Mouse (Mus musculus) lung, embryonic 15.5 days (tissue): Measurements from ENCODE around the gene Itprid2. TPM values are rescaled to one million over a fixed set of nuclear protein-coding genes. Genes with fewer than 3 reads are reported as not detected.

Experiments
- ATAC-seq: fragments of 200-750 bp; cut with Nextera tagmentation; 2 replicates; pipeline ENCODE4 v1.8.0; 2017; ENCODE audit warnings: moderate number of reproducible peaks, borderline replicate concordance; ENCODE audit not compliant: low FRiP score, low TSS enrichment; ENCODE audit errors: extremely low read depth
- H3K27ac ChIP-seq: fragments of 300-500 bp; sonication (generic); 2 replicates; pipeline ENCODE4 v1.5.1; 2015; ENCODE audit warnings: moderate library complexity, mild to moderate bottlenecking, inconsistent platforms
- H3K27me3 ChIP-seq: fragments of 300-500 bp; sonication (generic); 2 replicates; pipeline ENCODE4 v1.6.1; 2015; ENCODE audit warnings: inconsistent platforms
- H3K36me3 ChIP-seq: fragments of 300-500 bp; sonication (generic); 2 replicates; pipeline ENCODE4 v1.6.1; 2015; ENCODE audit warnings: inconsistent platforms
- H3K4me1 ChIP-seq: fragments of 300-500 bp; sonication (generic); 2 replicates; pipeline ENCODE4 v1.6.1; 2015; ENCODE audit warnings: inconsistent platforms
- H3K4me2 ChIP-seq: fragments of 300-500 bp; sonication (generic); 2 replicates; pipeline ENCODE4 v1.6.1; 2015; ENCODE audit warnings: inconsistent platforms, mild to moderate bottlenecking, moderate library complexity
- H3K4me3 ChIP-seq: fragments of 300-500 bp; sonication (generic); 2 replicates; pipeline ENCODE4 v1.5.1; 2015; ENCODE audit warnings: mild to moderate bottlenecking, inconsistent platforms
- H3K9ac ChIP-seq: fragments of 300-500 bp; sonication (generic); 2 replicates; pipeline ENCODE4 v1.6.1; 2015; ENCODE audit warnings: inconsistent platforms
- H3K9me3 ChIP-seq: fragments of 300-500 bp; sonication (generic); 2 replicates; pipeline ENCODE4 v1.6.1; 2016; ENCODE audit warnings: inconsistent platforms
- WGBS: fragments of 180-500 bp; shearing (Covaris S2); methylation state at CpG from one replicate; pipeline ENCODE4 v1.1.7; 2015; 5-methylcytosine and 5-hydroxymethylcytosine counted together
- polyA plus RNA-seq: library from polyadenylated mRNA; unstranded; fragments of >200 nt; fragmentation: Nextera tagmentation; extraction: Ambion mirVana; gene quantifications from 2 replicates; pipeline ENCODE4 v1.2.1, GENCODE M21; 2015

Gene Itprid2
- polyA plus RNA-seq, 1 experiment from 2014 or later = 9.7 TPM

DNA sequence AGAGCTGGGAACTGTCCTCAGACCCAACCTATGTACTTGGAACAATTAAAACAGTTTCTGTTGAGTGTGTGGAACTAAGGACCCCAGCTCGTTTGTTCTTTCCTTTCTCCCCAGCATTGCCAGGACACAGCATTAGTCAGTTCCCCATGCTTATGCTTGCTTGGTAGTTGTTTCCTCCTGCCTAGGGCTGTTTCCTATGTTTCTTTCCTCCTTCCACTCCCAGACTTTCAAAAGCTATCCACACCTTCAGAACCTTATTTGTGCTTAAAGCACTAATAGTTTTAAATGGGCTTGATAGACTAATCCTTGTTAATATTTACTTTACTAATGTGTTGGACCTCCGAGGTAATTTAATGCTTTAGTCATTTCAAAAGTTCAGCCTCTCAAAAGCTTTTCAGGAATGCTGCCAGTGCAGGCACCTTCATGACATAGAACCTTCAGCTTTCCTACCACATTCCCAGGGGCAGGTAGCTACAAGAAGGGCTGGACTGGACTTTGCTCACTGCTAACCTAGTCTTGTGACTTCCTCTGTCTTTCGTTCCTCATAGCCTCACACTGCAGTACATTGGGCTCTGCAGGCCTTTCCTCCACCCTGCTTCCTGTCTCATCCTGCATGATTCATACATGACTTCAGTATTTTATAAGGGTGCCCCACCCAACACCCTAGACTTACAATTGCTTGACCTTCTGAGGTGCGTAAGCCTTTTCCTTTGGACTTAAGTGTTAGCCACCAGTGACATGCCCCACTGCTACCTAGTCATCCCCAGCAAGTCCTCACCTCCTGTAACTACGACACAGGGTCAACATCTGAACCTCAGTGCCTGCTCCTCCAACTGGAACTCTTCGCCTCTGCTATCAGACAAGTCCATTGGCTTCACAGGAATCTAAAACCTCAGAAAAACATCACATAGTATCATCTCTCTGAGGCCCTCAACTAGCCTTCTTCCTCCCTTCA, 16.3 kb upstream of the Itprid2 start:
- no peak for ATAC-seq
- 67% methylated on average over 6 of the region's 6 CpGs for WGBS
- no peaks in the 10 kb centered on the region for H3K27me3 ChIP-seq
- H3K9ac ChIP-seq = no peak overlapping the region
- no peak overlapping the region for H3K4me2 ChIP-seq
- no peaks in the 10 kb centered on the region for H3K4me1 ChIP-seq
- no peaks in the 10 kb centered on the region for H3K9me3 ChIP-seq
- H3K4me3 ChIP-seq = no peak overlapping the region
- H3K27ac ChIP-seq = no peak overlapping the region
- H3K36me3 ChIP-seq = no peaks in the 10 kb centered on the region

- Histone ChIP-seq H3K36me3 (no peaks in the 10 kb centered on the region), H3K4me3 (no peak overlapping the region), H3K9me3 (no peaks in the 10 kb centered on the region), H3K9ac (no peak overlapping the region), H3K4me2 (no peak overlapping the region), H3K27ac (no peak overlapping the region), H3K27me3 (no peaks in the 10 kb centered on the region), H3K4me1 (no peaks in the 10 kb centered on the region)
- no peak for ATAC-seq
- 87% methylated on average over 4 of the region's 4 CpGs for WGBS
These were observed 11.9 kb upstream of the Itprid2 start for GRCm38 (mm10) chr2:79623256-79623655.

GRCm38 (mm10) chr2:79627624-79628023, 7.5 kb upstream of the Itprid2 start:
- no peak for ATAC-seq
- WGBS = 73% methylated on average over 1 of the region's 1 CpGs
- Histone ChIP-seq H3K4me3 (no peak overlapping the region), H3K4me1 (no peaks in the 10 kb centered on the region), H3K9ac (no peak overlapping the region), H3K9me3 (no peaks in the 10 kb centered on the region), H3K4me2 (no peak overlapping the region), H3K27me3 (no peaks in the 10 kb centered on the region), H3K27ac (no peak overlapping the region), H3K36me3 (no peaks in the 10 kb centered on the region)

DNA sequence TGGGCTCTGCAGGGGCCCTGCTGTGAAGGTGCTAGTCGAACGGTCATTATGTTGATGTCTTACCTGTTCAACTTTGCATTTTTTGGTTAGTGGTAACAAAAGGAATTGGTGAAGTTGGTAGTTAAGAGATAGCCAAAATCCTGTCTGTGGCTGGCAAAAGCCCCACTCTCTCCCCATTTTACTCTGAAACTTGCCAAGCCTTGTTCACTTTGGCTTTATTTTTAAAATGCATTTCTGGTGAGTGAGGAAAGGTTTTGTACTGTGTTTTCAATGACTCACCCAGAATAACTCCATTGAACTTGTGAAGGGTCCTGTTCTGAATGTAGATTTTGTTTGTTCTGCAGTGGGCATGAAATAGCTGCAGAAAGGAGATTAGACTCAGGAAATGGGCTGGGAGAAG, 4.9 kb upstream of the Itprid2 start:
- H3K36me3 ChIP-seq = no peaks in the 10 kb centered on the region
- 68% methylated on average over 2 of the region's 2 CpGs for WGBS
- H3K9ac ChIP-seq = no peak overlapping the region
- H3K4me2 ChIP-seq = no peak overlapping the region
- H3K9me3 ChIP-seq = no peaks in the 10 kb centered on the region
- no peak for ATAC-seq
- H3K4me1 ChIP-seq = 0 out of 2 replicates have a peak, but pooled peaks cover 4% of the 10 kb centered on the region
- H3K4me3 ChIP-seq = no peak overlapping the region
- H3K27me3 ChIP-seq = no peaks in the 10 kb centered on the region
- no peak overlapping the region for H3K27ac ChIP-seq

DNA sequence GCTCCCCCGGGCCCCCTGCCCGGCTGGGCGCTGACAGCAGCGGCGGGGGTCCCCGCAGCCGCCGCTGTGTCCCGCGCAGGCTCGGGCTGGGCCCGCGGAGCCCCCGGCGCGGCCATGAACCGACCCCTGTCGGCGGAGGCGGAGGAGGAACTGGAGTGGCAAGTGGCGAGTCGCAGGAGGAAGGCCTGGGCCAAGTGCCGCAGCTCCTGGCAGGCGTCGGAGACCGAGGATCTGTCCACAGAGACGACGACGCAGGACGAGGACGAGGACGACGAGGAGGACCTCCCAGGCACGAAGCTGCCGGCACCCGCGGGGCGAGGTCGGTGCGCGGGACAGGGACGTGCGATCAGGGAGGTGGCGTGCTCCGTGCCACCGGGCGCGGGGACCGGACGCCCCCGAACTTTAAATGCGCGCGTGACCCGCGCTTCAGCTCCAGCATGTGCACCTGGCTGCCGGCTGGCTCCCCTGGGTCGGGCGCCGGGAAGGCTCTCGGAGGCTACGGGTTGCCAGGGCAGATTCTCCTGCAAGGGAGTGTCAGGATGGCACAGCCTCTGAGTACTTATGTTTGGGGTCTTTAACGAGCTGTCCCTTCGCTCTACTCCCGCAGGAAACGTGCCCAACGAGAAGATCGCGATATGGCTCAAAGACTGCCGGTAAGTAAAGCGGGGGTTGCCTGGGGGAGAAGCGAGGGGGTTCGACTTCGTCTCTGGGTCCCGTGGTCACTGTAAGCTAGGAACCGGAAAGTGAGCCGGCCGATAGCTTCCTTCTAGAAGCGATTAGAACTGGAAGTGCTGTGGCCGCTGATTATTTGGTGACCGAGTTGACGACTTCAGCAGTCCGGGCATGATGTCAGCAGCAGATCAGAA, 507 bp downstream of the Itprid2 start:
- Histone ChIP-seq H3K27ac (peak overlapping the region; percentile 87), H3K9me3 (no peaks in the 10 kb centered on the region), H3K27me3 (no peaks in the 10 kb centered on the region), H3K4me2 (peak overlapping the region; percentile 90), H3K4me1 (peaks cover 11% of the 10 kb centered on the region; the same call in 1 of the 2 replicates), H3K36me3 (peaks cover 7% of the 10 kb centered on the region; the same call in 1 of the 2 replicates), H3K4me3 (peak overlapping the region; percentile 87), H3K9ac (peak overlapping the region; percentile 85)
- under 1% methylated on average over 68 of the region's 83 CpGs for WGBS
- no peak for ATAC-seq

- 69% methylated on average over 4 of the region's 4 CpGs for WGBS
- Histone ChIP-seq H3K27me3 (no peaks in the 10 kb centered on the region), H3K4me1 (peaks cover 11% of the 10 kb centered on the region; the same call in 1 of the 2 replicates), H3K4me2 (peak overlapping the region; percentile 1; the same call in 1 of the 2 replicates), H3K36me3 (peaks cover 29% of the 10 kb centered on the region), H3K4me3 (no peak overlapping the region), H3K9me3 (no peaks in the 10 kb centered on the region), H3K9ac (no peak overlapping the region), H3K27ac (no peak overlapping the region)
- ATAC-seq = no peak
These were observed 3.8 kb downstream of the Itprid2 start for GRCm38 (mm10) chr2:79638924-79639323.

- 0 out of 2 replicates have a peak, but pooled peaks cover 3% of the 10 kb centered on the region for H3K4me1 ChIP-seq
- 40% methylated on average over 4 of the region's 4 CpGs for WGBS
- no peak overlapping the region for H3K4me3 ChIP-seq
- no peak overlapping the region for H3K9ac ChIP-seq
- ATAC-seq = peak; percentile 46; the same call in 1 of the 2 replicates
- H3K9me3 ChIP-seq = no peaks in the 10 kb centered on the region
- peaks cover 36% of the 10 kb centered on the region for H3K36me3 ChIP-seq
- H3K4me2 ChIP-seq = no peak overlapping the region
- no peak overlapping the region for H3K27ac ChIP-seq
- no peaks in the 10 kb centered on the region for H3K27me3 ChIP-seq
These were observed 11.1 kb downstream of the Itprid2 start for GRCm38 (mm10) chr2:79646237-79646688.

DNA sequence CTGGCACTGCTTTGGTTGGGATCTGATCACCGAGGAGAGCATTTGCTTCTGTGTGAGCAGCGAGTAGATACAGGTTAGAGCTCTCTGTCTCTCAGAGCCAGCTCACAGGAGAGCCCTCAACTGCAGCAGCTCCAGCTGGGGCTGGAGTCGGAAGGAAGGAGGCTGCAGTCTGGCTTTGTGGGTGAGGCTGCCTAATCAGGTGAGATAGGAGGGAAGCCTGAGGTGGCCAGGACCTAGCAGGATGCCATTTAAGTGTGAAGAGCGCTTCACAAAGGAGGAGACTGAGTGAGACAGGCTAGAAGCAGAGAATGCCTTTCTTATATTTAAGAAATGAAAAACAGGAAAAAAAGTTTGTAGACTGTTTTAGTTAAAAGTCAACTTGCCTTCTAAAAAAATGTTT, 11.9 kb downstream of the Itprid2 start:
- no peak for ATAC-seq
- no peak overlapping the region for H3K4me2 ChIP-seq
- no peaks in the 10 kb centered on the region for H3K27me3 ChIP-seq
- no peak overlapping the region for H3K4me3 ChIP-seq
- no peaks in the 10 kb centered on the region for H3K9me3 ChIP-seq
- no peak overlapping the region for H3K9ac ChIP-seq
- peaks cover 31% of the 10 kb centered on the region for H3K36me3 ChIP-seq
- 66% methylated on average over 4 of the region's 4 CpGs for WGBS
- H3K4me1 ChIP-seq = 0 out of 2 replicates have a peak, but pooled peaks cover 3% of the 10 kb centered on the region
- H3K27ac ChIP-seq = no peak overlapping the region

GRCm38 (mm10) chr2:79647728-79648127, 12.6 kb downstream of the Itprid2 start:
- 52% methylated on average over 2 of the region's 2 CpGs for WGBS
- Histone ChIP-seq H3K4me3 (no peak overlapping the region), H3K36me3 (peaks cover 28% of the 10 kb centered on the region), H3K4me2 (no peak overlapping the region), H3K27me3 (no peaks in the 10 kb centered on the region), H3K9ac (no peak overlapping the region), H3K27ac (no peak overlapping the region), H3K9me3 (no peaks in the 10 kb centered on the region), H3K4me1 (0 out of 2 replicates have a peak, but pooled peaks cover 3% of the 10 kb centered on the region)
- no peak for ATAC-seq

DNA sequence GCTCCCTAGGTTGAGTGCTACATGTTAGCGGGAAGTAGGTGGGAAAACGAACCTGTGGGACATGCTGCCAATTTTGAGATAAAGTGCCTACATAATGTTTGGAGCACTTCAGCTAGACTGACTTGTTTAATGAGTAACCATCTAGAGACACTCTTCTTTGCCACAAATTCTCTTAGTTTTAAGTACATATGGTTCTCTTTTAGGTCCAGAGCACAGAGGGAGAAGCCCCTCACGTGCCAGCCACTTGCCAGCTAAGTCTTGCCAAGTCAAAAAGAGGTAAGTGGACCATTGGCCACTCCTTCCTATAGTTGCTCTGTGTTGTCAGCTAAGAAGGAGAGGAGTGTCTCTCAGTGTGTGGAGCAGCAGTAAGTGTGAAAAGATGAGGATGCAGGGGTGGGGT, 16.0 kb downstream of the Itprid2 start:
- H3K4me3 ChIP-seq = no peak overlapping the region
- 0 out of 2 replicates have a peak, but pooled peaks cover under 1% of the 10 kb centered on the region for H3K4me1 ChIP-seq
- H3K36me3 ChIP-seq = 0 out of 2 replicates have a peak, but pooled peaks cover 3% of the 10 kb centered on the region
- no peaks in the 10 kb centered on the region for H3K27me3 ChIP-seq
- no peaks in the 10 kb centered on the region for H3K9me3 ChIP-seq
- H3K27ac ChIP-seq = no peak overlapping the region
- no peak overlapping the region for H3K4me2 ChIP-seq
- 63% methylated on average over 3 of the region's 3 CpGs for WGBS
- ATAC-seq = peak; percentile 70
- H3K9ac ChIP-seq = no peak overlapping the region

DNA sequence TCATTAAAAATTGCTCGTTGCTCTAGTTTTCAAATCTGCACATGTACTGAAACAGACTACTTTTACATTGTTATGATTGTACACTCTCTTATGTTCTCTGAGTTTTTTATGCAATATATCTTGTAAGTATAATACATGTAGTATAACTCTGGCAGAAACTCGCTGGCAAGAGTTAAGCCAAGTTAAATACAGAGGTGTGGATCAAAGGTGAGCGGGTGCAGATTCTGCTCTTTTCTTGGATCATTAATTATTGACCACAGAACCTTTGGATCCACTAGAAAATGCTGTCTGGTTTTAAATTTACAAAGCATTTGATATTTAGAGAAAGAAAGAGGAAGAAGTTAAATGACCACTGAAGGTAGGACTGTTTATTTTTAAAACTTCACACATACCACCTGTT, 16.5 kb downstream of the Itprid2 start:
- H3K36me3 ChIP-seq = 0 out of 2 replicates have a peak, but pooled peaks cover 3% of the 10 kb centered on the region
- no peak overlapping the region for H3K9ac ChIP-seq
- H3K4me1 ChIP-seq = no peaks in the 10 kb centered on the region
- WGBS = 67% methylated on average over 3 of the region's 3 CpGs
- no peaks in the 10 kb centered on the region for H3K9me3 ChIP-seq
- no peak overlapping the region for H3K27ac ChIP-seq
- no peaks in the 10 kb centered on the region for H3K27me3 ChIP-seq
- no peak for ATAC-seq
- no peak overlapping the region for H3K4me3 ChIP-seq
- H3K4me2 ChIP-seq = no peak overlapping the region
